Mouse (Mus musculus) bone marrow macrophage, adult 2 months (primary cell): Measurements from ENCODE around the gene Tuba1b.

Source experiments
- CTCF ChIP-seq: IDR thresholded peaks from 2 replicates; pipeline ENCODE4 v1.5.1; 2012; ENCODE audit warnings: low read depth, mild to moderate bottlenecking, low read length, moderate library complexity
- POLR2A ChIP-seq: IDR thresholded peaks from 2 replicates; pipeline ENCODE4 v1.6.1; 2012; ENCODE audit warnings: mild to moderate bottlenecking, low read depth, low read length, borderline replicate concordance

DNA sequence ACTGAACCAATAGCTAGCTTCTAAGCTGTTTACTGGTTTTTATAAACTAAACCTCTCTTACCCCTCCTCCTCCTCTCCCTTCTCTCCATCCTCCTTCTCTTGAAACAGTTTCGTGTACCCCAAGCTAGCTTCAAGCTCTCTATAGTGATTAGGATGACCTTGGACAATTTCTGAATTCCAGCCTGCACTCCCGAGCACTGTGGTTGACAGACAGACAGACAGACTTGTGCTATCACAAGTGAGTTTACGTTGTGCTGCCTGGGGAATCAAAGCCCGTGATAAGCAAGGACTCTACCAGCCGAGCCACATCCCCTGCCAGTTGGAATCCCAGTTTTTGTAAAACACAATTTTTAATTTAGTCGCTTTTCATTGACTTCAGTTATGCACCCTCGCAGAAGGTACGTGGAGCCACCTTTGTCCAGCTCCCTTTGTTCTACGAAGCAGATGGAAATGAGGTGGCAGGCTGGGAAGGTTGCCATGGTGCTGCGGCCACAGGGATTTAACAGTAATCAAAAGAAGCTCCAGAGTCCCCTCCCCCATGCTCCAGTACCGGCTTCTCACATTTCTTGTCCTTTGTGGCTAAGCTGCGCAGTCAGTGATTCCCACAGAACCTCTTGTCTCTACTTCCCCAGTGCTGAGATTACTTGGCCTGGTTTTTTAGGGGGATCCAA, 34.5 kb upstream of the Tuba1b start:
- no peak for TF ChIP-seq CTCF
- TF ChIP-seq POLR2A = no peak
